36 mouse cellular contexts compared by ENCODE assay signal in the genomic region with DNA sequence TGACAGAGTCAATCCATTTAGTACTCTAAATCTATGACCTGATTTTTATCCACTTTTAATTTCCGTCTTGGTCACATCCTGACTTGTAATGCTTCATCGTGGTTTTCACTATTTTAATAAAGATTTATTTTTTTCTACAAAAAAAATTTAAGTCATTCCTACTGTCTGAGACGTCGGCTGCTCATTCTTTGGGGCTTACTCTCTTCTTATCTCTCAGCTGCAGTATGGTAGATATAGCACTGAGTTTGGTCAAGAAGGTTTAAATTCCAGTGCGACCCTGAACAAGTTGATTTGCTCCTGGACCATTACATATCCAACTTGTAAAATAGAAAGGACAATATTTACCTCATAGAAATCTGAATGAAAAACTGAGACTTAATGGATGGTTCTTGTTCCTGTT. TPM values are rescaled to one million over a fixed set of nuclear protein-coding genes. Genes with fewer than 3 reads are reported as not detected.
"Had no signal": no experiment of that assay in that cellular context is flagged by ENCODE, and none has a peak within 500 bp of the region (broad histone marks: within the 10 kb centered on the region; RNA-seq: fewer than 3 reads in every experiment).

No protein-coding gene starts in this region.

RNA-seq across cellular contexts. Expression of gene Gm47996, which starts 1.7 kb away (rescaled TPM):
- total RNA-seq: heart, postnatal 10 days; heart, postnatal 14 days; heart, postnatal 25 days; heart, postnatal 36 days; heart, postnatal 4 days; hindbrain, postnatal 0 days; layer of hippocampus, adult 18-20 months; layer of hippocampus, adult 2 months; layer of hippocampus, adult 8-10 months; layer of hippocampus, postnatal 10 days; layer of hippocampus, postnatal 14 days; layer of hippocampus, postnatal 25 days; layer of hippocampus, postnatal 36 days; left cerebral cortex, adult 18-20 months; left cerebral cortex, adult 2 months had no signal
- polyA plus RNA-seq: heart, embryonic 13.5 days; heart, embryonic 14.5 days; heart, embryonic 15.5 days; heart, embryonic 16.5 days; heart, postnatal 0 days; hindbrain, embryonic 12.5 days; hindbrain, embryonic 13.5 days; hindbrain, embryonic 14.5 days; hindbrain, embryonic 15.5 days; hindbrain, embryonic 16.5 days; hindbrain, postnatal 0 days; inflammation-experienced regulatory T-cells, adult 6 months; intestine, embryonic 14.5 days; intestine, embryonic 15.5 days; intestine, embryonic 16.5 days; intestine, postnatal 0 days; kidney, adult 2 months; kidney, embryonic 14.5 days had no signal

RNA-seq across cellular contexts. Expression of gene 3110040M04Rik, which starts 7.7 kb away (rescaled TPM):
- total RNA-seq: heart, postnatal 10 days; heart, postnatal 14 days; heart, postnatal 25 days; heart, postnatal 36 days; heart, postnatal 4 days; hematopoietic stem cell, adult 5-6 weeks; hindbrain, postnatal 0 days; layer of hippocampus, adult 18-20 months; layer of hippocampus, adult 2 months; layer of hippocampus, adult 8-10 months; layer of hippocampus, postnatal 10 days; layer of hippocampus, postnatal 14 days; layer of hippocampus, postnatal 25 days; layer of hippocampus, postnatal 36 days; left cerebral cortex, adult 18-20 months; left cerebral cortex, adult 2 months had no signal
- polyA plus RNA-seq: heart, embryonic 13.5 days; heart, embryonic 14.5 days; heart, embryonic 15.5 days; heart, embryonic 16.5 days; heart, postnatal 0 days; hindbrain, embryonic 10.5 days; hindbrain, embryonic 13.5 days; hindbrain, embryonic 14.5 days; hindbrain, embryonic 15.5 days; hindbrain, embryonic 16.5 days; hindbrain, postnatal 0 days; inflammation-experienced regulatory T-cells, adult 6 months; intestine, embryonic 16.5 days; intestine, postnatal 0 days had no signal

RNA-seq across cellular contexts. Expression of gene Gm47995, which starts 13.4 kb away (rescaled TPM):
- total RNA-seq: heart, postnatal 10 days; heart, postnatal 14 days; heart, postnatal 25 days; heart, postnatal 36 days; heart, postnatal 4 days; hematopoietic stem cell, adult 5-6 weeks; hindbrain, postnatal 0 days; layer of hippocampus, adult 18-20 months; layer of hippocampus, adult 2 months; layer of hippocampus, adult 8-10 months; layer of hippocampus, postnatal 10 days; layer of hippocampus, postnatal 14 days; layer of hippocampus, postnatal 25 days; layer of hippocampus, postnatal 36 days; left cerebral cortex, adult 18-20 months; left cerebral cortex, adult 2 months had no signal
- polyA plus RNA-seq: heart, embryonic 13.5 days; heart, embryonic 14.5 days; heart, embryonic 15.5 days; heart, embryonic 16.5 days; heart, postnatal 0 days; hindbrain, embryonic 11.5 days; hindbrain, embryonic 12.5 days; hindbrain, embryonic 13.5 days; hindbrain, embryonic 14.5 days; hindbrain, embryonic 15.5 days; hindbrain, embryonic 16.5 days; hindbrain, postnatal 0 days; inflammation-experienced regulatory T-cells, adult 6 months; intestine, embryonic 14.5 days; intestine, embryonic 15.5 days; intestine, embryonic 16.5 days; intestine, postnatal 0 days; kidney, adult 2 months; kidney, embryonic 16.5 days had no signal

RNA-seq across cellular contexts. Expression of gene Gm8947, which starts 19.5 kb away (rescaled TPM):
- total RNA-seq: heart, postnatal 10 days; heart, postnatal 14 days; heart, postnatal 25 days; heart, postnatal 36 days; hematopoietic stem cell, adult 5-6 weeks; hindbrain, postnatal 0 days; layer of hippocampus, adult 18-20 months; layer of hippocampus, adult 2 months; layer of hippocampus, adult 8-10 months; layer of hippocampus, postnatal 10 days; layer of hippocampus, postnatal 14 days; layer of hippocampus, postnatal 25 days; layer of hippocampus, postnatal 36 days; left cerebral cortex, adult 18-20 months; left cerebral cortex, adult 2 months had no signal
- polyA plus RNA-seq: heart, embryonic 14.5 days; heart, embryonic 15.5 days; heart, embryonic 16.5 days; hindbrain, embryonic 11.5 days; hindbrain, embryonic 12.5 days; hindbrain, embryonic 13.5 days; hindbrain, embryonic 14.5 days; hindbrain, embryonic 15.5 days; hindbrain, embryonic 16.5 days; hindbrain, postnatal 0 days; inflammation-experienced regulatory T-cells, adult 6 months; intestine, embryonic 16.5 days; intestine, postnatal 0 days had no signal

RNA-seq across cellular contexts. Expression of gene Gm47985, which starts 29.3 kb away (rescaled TPM):
- total RNA-seq: hematopoietic stem cell, adult 5-6 weeks; hindbrain, postnatal 0 days; layer of hippocampus, adult 18-20 months; layer of hippocampus, adult 2 months; layer of hippocampus, postnatal 10 days; layer of hippocampus, postnatal 14 days; layer of hippocampus, postnatal 25 days; layer of hippocampus, postnatal 36 days; left cerebral cortex, adult 18-20 months; left cerebral cortex, adult 2 months had no signal
- polyA plus RNA-seq: heart, embryonic 14.5 days; hindbrain, embryonic 15.5 days; hindbrain, embryonic 16.5 days; hindbrain, postnatal 0 days; intestine, embryonic 15.5 days; kidney, adult 2 months had no signal
